Mouse (Mus musculus): Measurements from ENCODE around the gene Gm20532. TPM values are rescaled to one million over a fixed set of nuclear protein-coding genes. Genes with fewer than 3 reads are reported as not detected.

The Gm20532 gene
- total RNA-seq, 2 experiments from 2014 or later = 0.36 TPM; not detected in 1

GRCm38 (mm10) chr2:26571826-26572225 is 14.6 kb upstream of the Gm20532 start:
- peak; percentile 68 to 71 for DNase-seq
- intact Hi-C loops (cut with DNase I) = loop anchor here (1.0 kb wide), 2 partner anchors 12 to 16 kb away; no protein-coding TSS in a partner anchor

GRCm38 (mm10) chr2:26573396-26573795 is 13.0 kb upstream of the Gm20532 start:
- intact Hi-C loops (cut with DNase I) = no loop called here
- DNase-seq = peak; percentile 84 to 88

GRCm38 (mm10) chr2:26573807-26574206 is 12.6 kb upstream of the Gm20532 start:
- intact Hi-C loops (cut with DNase I) = no loop called here
- no peak for DNase-seq

GRCm38 (mm10) chr2:26574862-26575261 is 11.6 kb upstream of the Gm20532 start:
- intact Hi-C loops (cut with DNase I) = no loop called here
- DNase-seq = no peak

GRCm38 (mm10) chr2:26575378-26575777 is 11.1 kb upstream of the Gm20532 start:
- DNase-seq = no peak
- intact Hi-C loops (cut with DNase I) = no loop called here

- DNase-seq = peak in 1 of 2 experiments; percentile 70
- intact Hi-C loops (cut with DNase I) = no loop called here
Observed at GRCm38 (mm10) chr2:26575865-26576264, 10.6 kb upstream of the Gm20532 start.

GRCm38 (mm10) chr2:26576462-26576861 is 10.0 kb upstream of the Gm20532 start:
- intact Hi-C loops (cut with DNase I) = no loop called here
- no peak for DNase-seq

GRCm38 (mm10) chr2:26578369-26578768 is 8.1 kb upstream of the Gm20532 start:
- intact Hi-C loops (cut with DNase I) = no loop called here
- peak; percentile 73 to 75 for DNase-seq

- intact Hi-C loops (cut with DNase I) = no loop called here
- no peak for DNase-seq
Observed at GRCm38 (mm10) chr2:26579714-26580113, 6.7 kb upstream of the Gm20532 start, which contains the start of gene Egfl7. Gene Egfl7 (plus strand): TSS chr2:26580014.

- intact Hi-C loops (cut with DNase I) = no loop called here
- no peak for DNase-seq
Observed at GRCm38 (mm10) chr2:26580751-26581150, 5.7 kb upstream of the Gm20532 start.

GRCm38 (mm10) chr2:26582203-26582602 is 4.2 kb upstream of the Gm20532 start:
- DNase-seq = no peak
- intact Hi-C loops (cut with DNase I) = no loop called here

- no peak for DNase-seq
- intact Hi-C loops (cut with DNase I) = no loop called here
Observed at GRCm38 (mm10) chr2:26582741-26583140, 3.7 kb upstream of the Gm20532 start.

GRCm38 (mm10) chr2:26583640-26584039 is 2.8 kb upstream of the Gm20532 start:
- peak; percentile 79 to 85 for DNase-seq
- intact Hi-C loops (cut with DNase I) = loop anchor here (1.0 kb wide), 1 partner anchor 12 kb away; no protein-coding TSS in a partner anchor

- intact Hi-C loops (cut with DNase I) = no loop called here
Observed at GRCm38 (mm10) chr2:26585713-26586112, 726 bp upstream of the Gm20532 start.

GRCm38 (mm10) chr2:26587044-26587405 is 586 bp downstream of the Gm20532 start:
- intact Hi-C loops (cut with DNase I) = no loop called here
- DNase-seq = no peak

More at GRCm38 (mm10) chr2:26585713-26586112, 726 bp upstream of the Gm20532 start:
- peak in 1 of 2 experiments; percentile 52 for DNase-seq

- DNase-seq = no peak
- intact Hi-C loops (cut with DNase I) = loop anchor here (1.0 kb wide), 1 partner anchor 17 kb away; no protein-coding TSS in a partner anchor
Observed at GRCm38 (mm10) chr2:26588573-26588972, 2.1 kb downstream of the Gm20532 start.

GRCm38 (mm10) chr2:26589284-26589683 is 2.8 kb downstream of the Gm20532 start:
- DNase-seq = no peak
- intact Hi-C loops (cut with DNase I) = no loop called here

- intact Hi-C loops (cut with DNase I) = no loop called here
Observed at GRCm38 (mm10) chr2:26590282-26590681, 3.8 kb downstream of the Gm20532 start.

GRCm38 (mm10) chr2:26590962-26591361 is 4.5 kb downstream of the Gm20532 start:
- intact Hi-C loops (cut with DNase I) = no loop called here
- DNase-seq = peak in 1 of 2 experiments; percentile 24

More at GRCm38 (mm10) chr2:26590282-26590681, 3.8 kb downstream of the Gm20532 start:
- no peak for DNase-seq

GRCm38 (mm10) chr2:26591416-26591815 is 5.0 kb downstream of the Gm20532 start:
- intact Hi-C loops (cut with DNase I) = no loop called here
- DNase-seq = peak in 1 of 2 experiments; percentile 25

GRCm38 (mm10) chr2:26593211-26594021 is 7.0 kb downstream of the Gm20532 start:
- intact Hi-C loops (cut with DNase I) = no loop called here

GRCm38 (mm10) chr2:26594022-26594346 is 7.5 kb downstream of the Gm20532 start:
- intact Hi-C loops (cut with DNase I) = no loop called here
- DNase-seq = peak; percentile 72 to 78

More at GRCm38 (mm10) chr2:26593211-26594021, 7.0 kb downstream of the Gm20532 start:
- peak; percentile 26 to 28 for DNase-seq
